Mouse (Mus musculus): Measurements from ENCODE around the gene Ppp1ca.

Gene Ppp1ca

GRCm38 (mm10) chr19:4203604-4204326, 11.9 kb downstream of the Ppp1ca start:
- no peaks in the 10 kb centered on the region; the same call in none of the 2 replicates for H3K36me3 ChIP-seq (ENCODE audit: control insufficient read depth, insufficient read depth, low read length, poor library complexity, severe bottlenecking)
- peak; percentile 62 for DNase-seq (ENCODE audit: low read depth, low spot score)
- no peaks in the 10 kb centered on the region for H3K27me3 ChIP-seq (ENCODE audit: control insufficient read depth, insufficient read depth, low read length, poor library complexity, severe bottlenecking)

GRCm38 (mm10) chr19:4204889-4205288, 13.0 kb downstream of the Ppp1ca start:
- peak; percentile 37 for DNase-seq (ENCODE audit: low read depth, low spot score)
- no peaks in the 10 kb centered on the region; the same call in 1 of the 2 replicates for H3K36me3 ChIP-seq (ENCODE audit: control insufficient read depth, insufficient read depth, low read length, poor library complexity, severe bottlenecking)
- H3K27me3 ChIP-seq (ENCODE audit: control insufficient read depth, insufficient read depth, low read length, poor library complexity, severe bottlenecking), result no peaks in the 10 kb centered on the region

GRCm38 (mm10) chr19:4206971-4207370, 15.1 kb downstream of the Ppp1ca start:
- Histone ChIP-seq H3K36me3 (ENCODE audit: control insufficient read depth, insufficient read depth, low read length, poor library complexity, severe bottlenecking) (no peaks in the 10 kb centered on the region), H3K27me3 (ENCODE audit: control insufficient read depth, insufficient read depth, low read length, poor library complexity, severe bottlenecking) (no peaks in the 10 kb centered on the region)
- DNase-seq (ENCODE audit: low read depth, low spot score), result peak; percentile 81

DNA sequence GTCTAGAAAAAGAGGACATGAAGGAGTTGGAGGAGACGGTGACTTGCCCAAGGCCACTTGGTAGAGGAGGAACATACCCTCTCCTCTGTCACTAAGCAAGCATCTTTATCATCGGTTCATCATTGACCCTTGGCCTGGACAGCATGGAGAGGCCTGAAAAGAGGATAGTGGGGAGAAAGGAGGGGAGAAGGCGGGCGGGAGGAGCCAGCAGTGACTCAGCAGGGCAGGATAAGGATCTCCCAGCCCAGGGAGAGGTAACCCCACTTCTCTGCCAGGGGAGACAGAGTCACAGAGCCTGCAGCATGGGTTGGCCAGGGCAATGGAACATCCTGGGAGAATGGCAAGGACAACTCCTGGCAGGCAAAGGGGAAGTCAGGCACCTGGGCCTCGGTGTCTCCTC, 16.7 kb downstream of the Ppp1ca start:
- no peak for DNase-seq (ENCODE audit: low read depth, low spot score)
- H3K27me3 ChIP-seq (ENCODE audit: control insufficient read depth, insufficient read depth, low read length, poor library complexity, severe bottlenecking), result no peaks in the 10 kb centered on the region
- H3K36me3 ChIP-seq (ENCODE audit: control insufficient read depth, insufficient read depth, low read length, poor library complexity, severe bottlenecking), result no peaks in the 10 kb centered on the region

DNA sequence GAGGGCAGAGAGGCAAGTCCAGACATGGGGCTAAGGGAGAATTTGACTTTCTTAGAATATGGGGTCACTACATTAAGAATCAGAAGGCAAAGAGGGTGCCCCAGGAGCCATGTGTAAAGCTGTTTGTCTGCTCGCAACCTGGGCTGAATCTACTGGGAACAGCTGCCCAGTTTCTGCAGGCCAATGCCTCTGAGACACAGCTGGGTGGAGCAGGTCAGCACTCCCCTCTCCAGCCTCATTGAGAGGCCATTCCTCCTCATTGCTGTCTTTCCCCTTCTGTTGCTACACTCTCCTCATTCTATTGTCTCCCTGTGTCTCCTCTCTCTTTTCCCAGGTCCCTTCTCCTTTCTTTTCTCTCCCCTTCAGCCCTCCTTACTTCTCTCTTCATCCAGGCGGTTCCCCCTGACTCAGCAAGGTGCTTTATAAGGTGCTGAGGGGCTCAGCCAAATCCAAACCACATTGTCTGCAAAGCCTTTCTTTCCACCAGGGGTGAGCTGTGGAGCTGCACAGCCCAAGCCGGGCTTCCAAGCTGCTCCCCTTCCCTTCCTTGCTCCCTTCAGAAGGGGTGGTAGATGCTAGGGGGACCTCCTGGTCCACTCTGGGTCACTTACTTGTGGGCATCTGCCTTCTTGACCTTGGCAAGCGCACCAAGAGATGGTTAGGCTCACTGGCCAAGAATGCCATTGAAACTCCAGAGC, 20.2 kb downstream of the Ppp1ca start:
- no peaks in the 10 kb centered on the region for H3K27me3 ChIP-seq (ENCODE audit: control insufficient read depth, insufficient read depth, low read length, poor library complexity, severe bottlenecking)
- DNase-seq (ENCODE audit: low read depth, low spot score), result no peak
- H3K36me3 ChIP-seq (ENCODE audit: control insufficient read depth, insufficient read depth, low read length, poor library complexity, severe bottlenecking), result no peaks in the 10 kb centered on the region; the same call in 1 of the 2 replicates

DNA sequence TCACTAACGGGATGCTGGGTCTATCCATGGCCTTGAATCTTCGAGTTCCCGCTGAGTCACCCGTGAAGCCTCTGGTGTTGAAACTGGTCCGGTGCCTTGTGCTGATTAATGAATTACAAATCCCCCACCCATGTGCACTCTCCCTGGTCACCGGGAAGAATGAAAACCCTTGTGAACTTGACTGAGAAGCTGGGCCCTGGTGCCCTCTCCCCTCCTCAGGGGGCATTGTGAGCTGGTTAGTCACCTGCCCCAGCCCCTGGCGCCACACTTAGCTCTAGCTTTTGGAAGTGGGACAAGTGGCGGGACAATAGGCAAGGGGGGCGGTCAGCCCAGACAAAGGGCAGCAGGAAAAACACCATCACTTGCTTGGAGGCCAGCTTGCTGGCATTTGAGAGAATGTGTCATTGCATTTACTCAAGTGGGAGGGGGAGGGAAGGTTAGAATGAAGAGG, 21.7 kb downstream of the Ppp1ca start:
- no peaks in the 10 kb centered on the region; the same call in 1 of the 2 replicates for H3K36me3 ChIP-seq (ENCODE audit: control insufficient read depth, insufficient read depth, low read length, poor library complexity, severe bottlenecking)
- no peak for DNase-seq (ENCODE audit: low read depth, low spot score)
- no peaks in the 10 kb centered on the region for H3K27me3 ChIP-seq (ENCODE audit: control insufficient read depth, insufficient read depth, low read length, poor library complexity, severe bottlenecking)

- peak; percentile 89 for DNase-seq (ENCODE audit: low read depth, low spot score)
- Histone ChIP-seq H3K36me3 (ENCODE audit: control insufficient read depth, insufficient read depth, low read length, poor library complexity, severe bottlenecking) (no peaks in the 10 kb centered on the region; the same call in 1 of the 2 replicates), H3K27me3 (ENCODE audit: control insufficient read depth, insufficient read depth, low read length, poor library complexity, severe bottlenecking) (no peaks in the 10 kb centered on the region)
These were observed 22.4 kb downstream of the Ppp1ca start, which contains the start of the genes Clcf1 and AC109138.7 for GRCm38 (mm10) chr19:4214071-4214770. TSS of gene Clcf1 (plus strand) at chr19:4214238. TSS of gene AC109138.7 (plus strand) at chr19:4214357.

DNA sequence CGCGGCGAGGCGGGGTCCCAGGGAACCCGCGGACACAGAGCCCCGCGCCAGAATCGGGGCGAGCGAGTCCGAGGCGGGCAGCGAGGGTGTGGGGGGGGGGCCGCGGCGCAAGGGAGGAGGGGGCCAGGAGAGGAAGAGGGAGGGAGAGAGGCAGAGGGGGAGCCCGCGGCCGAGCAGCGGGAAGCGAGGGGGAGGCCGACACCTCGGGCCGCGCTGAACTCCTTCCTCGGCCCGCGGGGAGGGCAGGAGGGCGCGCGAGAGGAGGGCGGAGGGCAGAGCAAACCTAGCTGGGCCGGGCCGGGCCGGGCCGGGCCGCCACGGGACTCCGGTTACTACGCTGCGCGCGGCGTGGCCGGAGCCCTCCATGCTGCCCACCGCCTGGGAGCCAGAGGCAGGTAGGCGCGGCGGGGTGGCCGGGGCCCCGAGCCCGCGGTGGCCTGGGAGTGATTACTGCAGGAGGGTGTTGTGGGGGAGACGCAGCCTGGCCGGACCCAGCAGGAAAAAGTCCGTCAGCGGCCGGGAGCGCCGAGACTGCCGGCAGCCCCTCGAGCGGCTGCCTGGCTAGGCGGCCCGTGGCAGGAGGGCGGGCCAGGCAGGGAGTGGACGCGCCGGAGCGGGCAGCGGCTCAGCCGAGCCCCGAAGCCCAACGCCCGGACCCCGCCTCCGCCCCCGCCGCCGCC, 23.0 kb downstream of the Ppp1ca start:
- DNase-seq (ENCODE audit: low read depth, low spot score), result peak; percentile 46
- Histone ChIP-seq H3K27me3 (ENCODE audit: control insufficient read depth, insufficient read depth, low read length, poor library complexity, severe bottlenecking) (no peaks in the 10 kb centered on the region), H3K36me3 (ENCODE audit: control insufficient read depth, insufficient read depth, low read length, poor library complexity, severe bottlenecking) (no peaks in the 10 kb centered on the region; the same call in 1 of the 2 replicates)

- Histone ChIP-seq H3K36me3 (ENCODE audit: control insufficient read depth, insufficient read depth, low read length, poor library complexity, severe bottlenecking) (no peaks in the 10 kb centered on the region; the same call in 1 of the 2 replicates), H3K27me3 (ENCODE audit: control insufficient read depth, insufficient read depth, low read length, poor library complexity, severe bottlenecking) (no peaks in the 10 kb centered on the region)
- DNase-seq (ENCODE audit: low read depth, low spot score), result no peak
These were observed 23.6 kb downstream of the Ppp1ca start for GRCm38 (mm10) chr19:4215451-4215840.

DNA sequence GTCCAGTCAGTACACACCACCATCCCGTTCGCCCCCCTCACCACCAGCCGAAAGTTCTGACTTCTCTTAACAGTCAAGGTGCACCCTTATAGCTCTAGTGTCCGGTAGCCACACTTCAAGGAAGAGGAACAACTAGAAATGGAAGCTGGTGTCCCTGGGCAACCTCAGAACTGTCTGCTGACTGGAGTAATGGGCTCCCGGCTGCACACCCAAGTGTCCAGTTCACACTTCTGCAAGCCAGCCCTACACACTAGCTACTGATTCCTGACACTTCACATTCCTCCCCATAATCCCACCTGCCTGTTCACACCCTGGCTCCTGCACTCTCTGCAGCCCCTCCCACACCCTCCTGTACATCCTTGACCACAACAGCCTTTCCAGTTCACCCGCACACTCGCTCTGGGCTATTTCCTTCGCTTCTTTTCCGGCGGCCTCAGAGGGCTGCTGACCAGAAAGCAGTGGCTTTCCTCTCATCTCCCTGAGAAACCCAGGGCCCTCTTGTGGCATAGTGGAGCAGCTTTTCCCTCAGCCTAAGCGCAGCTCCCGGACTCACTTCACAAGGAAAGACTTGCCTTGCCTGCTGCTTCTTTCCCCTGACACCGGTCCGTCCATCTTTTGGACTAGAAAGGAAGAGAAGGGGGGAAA, 24.3 kb downstream of the Ppp1ca start:
- peak; percentile 39 for DNase-seq (ENCODE audit: low read depth, low spot score)
- H3K27me3 ChIP-seq (ENCODE audit: control insufficient read depth, insufficient read depth, low read length, poor library complexity, severe bottlenecking), result no peaks in the 10 kb centered on the region
- H3K36me3 ChIP-seq (ENCODE audit: control insufficient read depth, insufficient read depth, low read length, poor library complexity, severe bottlenecking), result no peaks in the 10 kb centered on the region; the same call in 1 of the 2 replicates

- no peak for DNase-seq (ENCODE audit: low read depth, low spot score)
- no peaks in the 10 kb centered on the region; the same call in 1 of the 2 replicates for H3K36me3 ChIP-seq (ENCODE audit: control insufficient read depth, insufficient read depth, low read length, poor library complexity, severe bottlenecking)
- H3K27me3 ChIP-seq (ENCODE audit: control insufficient read depth, insufficient read depth, low read length, poor library complexity, severe bottlenecking), result no peaks in the 10 kb centered on the region
These were observed 25.3 kb downstream of the Ppp1ca start for GRCm38 (mm10) chr19:4217140-4217539.

GRCm38 (mm10) chr19:4217855-4218254, 26.0 kb downstream of the Ppp1ca start:
- no peak for DNase-seq (ENCODE audit: low read depth, low spot score)
- peaks cover 1% of the 10 kb centered on the region; the same call in 1 of the 2 replicates for H3K36me3 ChIP-seq (ENCODE audit: control insufficient read depth, insufficient read depth, low read length, poor library complexity, severe bottlenecking)
- H3K27me3 ChIP-seq (ENCODE audit: control insufficient read depth, insufficient read depth, low read length, poor library complexity, severe bottlenecking), result no peaks in the 10 kb centered on the region

GRCm38 (mm10) chr19:4218293-4218692, 26.4 kb downstream of the Ppp1ca start:
- no peak for DNase-seq (ENCODE audit: low read depth, low spot score)
- Histone ChIP-seq H3K36me3 (ENCODE audit: control insufficient read depth, insufficient read depth, low read length, poor library complexity, severe bottlenecking) (peaks cover 1% of the 10 kb centered on the region; the same call in 1 of the 2 replicates), H3K27me3 (ENCODE audit: control insufficient read depth, insufficient read depth, low read length, poor library complexity, severe bottlenecking) (no peaks in the 10 kb centered on the region)

DNA sequence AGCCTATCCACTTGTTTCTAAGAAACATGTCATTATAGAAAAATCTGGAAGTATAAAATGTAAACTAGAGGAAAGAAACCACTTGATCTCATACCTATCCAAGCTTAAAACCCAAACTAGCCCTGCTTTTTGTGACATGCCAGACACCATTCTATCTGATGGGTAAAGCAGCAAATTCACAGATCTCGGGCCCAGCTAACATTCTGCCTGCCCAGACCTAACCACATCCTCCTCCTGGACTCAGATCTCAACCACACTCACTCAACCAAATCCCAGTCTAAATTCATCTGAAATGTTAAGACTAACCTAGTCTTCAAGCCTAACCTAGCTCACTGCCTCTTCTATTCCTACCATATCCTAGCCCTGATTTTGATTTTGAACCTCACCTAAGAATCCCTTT, 26.9 kb downstream of the Ppp1ca start:
- peaks cover 3% of the 10 kb centered on the region; the same call in 1 of the 2 replicates for H3K36me3 ChIP-seq (ENCODE audit: control insufficient read depth, insufficient read depth, low read length, poor library complexity, severe bottlenecking)
- no peaks in the 10 kb centered on the region for H3K27me3 ChIP-seq (ENCODE audit: control insufficient read depth, insufficient read depth, low read length, poor library complexity, severe bottlenecking)
- peak; percentile 62 for DNase-seq (ENCODE audit: low read depth, low spot score)
